Mouse (Mus musculus) bone marrow macrophage, adult 2 months (primary cell): ENCODE results near the gene Nuak2.

Experiments used
- CTCF ChIP-seq: IDR thresholded peaks from 2 replicates; pipeline ENCODE4 v1.5.1; 2012; ENCODE audit warnings: low read depth, mild to moderate bottlenecking, low read length, moderate library complexity
- POLR2A ChIP-seq: IDR thresholded peaks from 2 replicates; pipeline ENCODE4 v1.6.1; 2012; ENCODE audit warnings: mild to moderate bottlenecking, low read depth, low read length, borderline replicate concordance

GRCm38 (mm10) chr1:132366937-132367336 lies 51.0 kb downstream of the Nuak2 start:
- no peak for TF ChIP-seq CTCF
- TF ChIP-seq POLR2A, result no peak
